Mouse (Mus musculus): Measurements from ENCODE around the gene Cmtm5.
"Not testable (repeated sequence)": the region's sequence is repeated elsewhere in the genome, so short reads cannot be mapped to it uniquely, and the experiment has no call there.

The Cmtm5 gene

DNA sequence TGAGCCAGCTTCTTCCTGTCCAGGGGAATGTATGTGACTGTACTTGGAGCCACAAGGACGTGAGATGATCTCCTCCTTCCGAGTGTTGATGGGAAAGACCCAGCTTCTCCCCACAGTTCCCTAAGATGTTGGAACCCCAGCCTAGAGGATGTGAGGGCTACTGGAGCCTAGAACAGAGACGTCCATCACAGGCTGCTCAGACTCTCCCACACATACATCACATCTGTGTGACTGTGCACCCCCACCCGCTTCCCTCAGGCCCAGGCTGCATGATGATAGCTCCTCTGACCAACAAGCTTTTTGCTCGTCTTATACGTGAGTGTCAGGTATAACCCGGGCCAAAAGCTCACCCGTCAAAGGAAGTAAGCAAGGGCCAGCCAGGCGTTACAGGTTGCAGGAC is 12.7 kb downstream of the Cmtm5 start:
- TF ChIP-seq CTCF (conservative IDR thresholded peaks at IDR 0.05; ENCODE audit: low read length) (no peak), POU5F1 (IDR thresholded peaks at IDR 0.05; ENCODE audit: borderline replicate concordance, low read length) (no peak), NANOG (IDR thresholded peaks at IDR 0.05; ENCODE audit: borderline replicate concordance, low read length) (no peak)
- Histone ChIP-seq H3K27me3 (ENCODE audit: insufficient read depth, low read length) (peaks cover 90% of the 10 kb centered on the region), H3K36me3 (ENCODE audit: insufficient read depth, low read length) (no peaks in the 10 kb centered on the region), H3K4me1 (replicated peaks; ENCODE audit: low read depth, low read length) (peaks cover 8% of the 10 kb centered on the region; the same call in 1 of the 2 replicates), H3K4me3 (replicated peaks; ENCODE audit: low read length) (no peak overlapping the region), H3K9me3 (ENCODE audit: low read length) (peaks cover 13% of the 10 kb centered on the region)

GRCm38 (mm10) chr14:54950493-54950892 is 14.4 kb downstream of the Cmtm5 start:
- H3K9me3 ChIP-seq (ENCODE audit: low read length) = peaks cover 13% of the 10 kb centered on the region
- peak overlapping the region; percentile 39; the same call in 1 of the 2 replicates for H3K4me3 ChIP-seq (replicated peaks; ENCODE audit: low read length)
- H3K4me1 ChIP-seq (replicated peaks; ENCODE audit: low read depth, low read length) = peaks cover 8% of the 10 kb centered on the region; the same call in 1 of the 2 replicates
- TF ChIP-seq NANOG (IDR thresholded peaks at IDR 0.05; ENCODE audit: borderline replicate concordance, low read length) = no peak
- no peak for TF ChIP-seq CTCF (conservative IDR thresholded peaks at IDR 0.05; ENCODE audit: low read length)
- TF ChIP-seq POU5F1 (IDR thresholded peaks at IDR 0.05; ENCODE audit: borderline replicate concordance, low read length) = no peak
- H3K27me3 ChIP-seq (ENCODE audit: insufficient read depth, low read length) = peaks cover 92% of the 10 kb centered on the region
- no peaks in the 10 kb centered on the region for H3K36me3 ChIP-seq (ENCODE audit: insufficient read depth, low read length)

- Histone ChIP-seq H3K4me1 (replicated peaks; ENCODE audit: low read depth, low read length) (peaks cover 7% of the 10 kb centered on the region; the same call in 1 of the 2 replicates), H3K36me3 (ENCODE audit: insufficient read depth, low read length) (no peaks in the 10 kb centered on the region), H3K4me3 (replicated peaks; ENCODE audit: low read length) (no peak overlapping the region), H3K9me3 (ENCODE audit: low read length) (peaks cover 13% of the 10 kb centered on the region), H3K27me3 (ENCODE audit: insufficient read depth, low read length) (peaks cover 84% of the 10 kb centered on the region)
- no peak for TF ChIP-seq POU5F1 (IDR thresholded peaks at IDR 0.05; ENCODE audit: borderline replicate concordance, low read length)
- TF ChIP-seq CTCF (conservative IDR thresholded peaks at IDR 0.05; ENCODE audit: low read length) = no peak
- no peak for TF ChIP-seq NANOG (IDR thresholded peaks at IDR 0.05; ENCODE audit: borderline replicate concordance, low read length)
These were observed 15.5 kb downstream of the Cmtm5 start for GRCm38 (mm10) chr14:54951587-54951986.

DNA sequence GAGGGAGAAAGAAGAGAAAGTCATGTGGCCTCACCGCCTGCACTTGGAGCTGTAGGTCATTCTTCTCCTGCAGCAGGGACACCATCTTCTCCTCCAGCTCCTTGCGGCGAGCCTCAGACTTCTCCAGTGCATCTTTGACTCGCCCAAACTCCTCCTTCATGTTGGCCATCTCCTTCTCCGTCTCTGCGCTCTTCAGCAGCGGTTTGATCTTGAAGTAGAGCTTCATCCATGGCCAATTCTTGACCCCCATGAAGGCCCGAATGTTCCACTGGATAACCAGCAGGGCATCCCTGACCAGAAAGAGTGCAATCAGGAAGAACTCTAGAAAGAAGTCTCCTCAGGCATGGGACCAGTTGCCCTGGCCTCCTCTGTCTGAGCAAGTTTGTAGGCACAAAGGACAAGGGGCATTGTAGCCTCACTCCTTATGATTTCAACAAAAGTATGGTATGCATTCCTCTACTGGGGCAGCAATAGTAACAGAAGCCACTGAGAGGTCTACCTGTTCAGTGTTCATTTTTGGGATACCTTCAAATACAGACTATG is 17.7 kb downstream of the Cmtm5 start:
- no peak for TF ChIP-seq CTCF (conservative IDR thresholded peaks at IDR 0.05; ENCODE audit: low read length)
- no peak for TF ChIP-seq NANOG (IDR thresholded peaks at IDR 0.05; ENCODE audit: borderline replicate concordance, low read length)
- peaks cover 13% of the 10 kb centered on the region for H3K9me3 ChIP-seq (ENCODE audit: low read length)
- H3K4me3 ChIP-seq (replicated peaks; ENCODE audit: low read length) = no peak overlapping the region
- H3K27me3 ChIP-seq (ENCODE audit: insufficient read depth, low read length) = peaks cover 75% of the 10 kb centered on the region
- no peaks in the 10 kb centered on the region for H3K36me3 ChIP-seq (ENCODE audit: insufficient read depth, low read length)
- H3K4me1 ChIP-seq (replicated peaks; ENCODE audit: low read depth, low read length) = peaks cover 4% of the 10 kb centered on the region; the same call in 1 of the 2 replicates

GRCm38 (mm10) chr14:54954474-54954873 is 18.4 kb downstream of the Cmtm5 start:
- no peak for TF ChIP-seq POU5F1 (IDR thresholded peaks at IDR 0.05; ENCODE audit: borderline replicate concordance, low read length)
- no peak for TF ChIP-seq NANOG (IDR thresholded peaks at IDR 0.05; ENCODE audit: borderline replicate concordance, low read length)
- TF ChIP-seq CTCF (conservative IDR thresholded peaks at IDR 0.05; ENCODE audit: low read length) = no peak

GRCm38 (mm10) chr14:54955481-54955880 is 19.4 kb downstream of the Cmtm5 start:
- Histone ChIP-seq H3K36me3 (ENCODE audit: insufficient read depth, low read length) (no peaks in the 10 kb centered on the region), H3K4me1 (replicated peaks; ENCODE audit: low read depth, low read length) (peaks cover 4% of the 10 kb centered on the region; the same call in 1 of the 2 replicates), H3K4me3 (replicated peaks; ENCODE audit: low read length) (no peak overlapping the region), H3K9me3 (ENCODE audit: low read length) (no peaks in the 10 kb centered on the region), H3K27me3 (ENCODE audit: insufficient read depth, low read length) (peaks cover 62% of the 10 kb centered on the region)
- no peak for TF ChIP-seq CTCF (conservative IDR thresholded peaks at IDR 0.05; ENCODE audit: low read length)
- TF ChIP-seq NANOG (IDR thresholded peaks at IDR 0.05; ENCODE audit: borderline replicate concordance, low read length) = no peak
- no peak for TF ChIP-seq POU5F1 (IDR thresholded peaks at IDR 0.05; ENCODE audit: borderline replicate concordance, low read length)

More at GRCm38 (mm10) chr14:54954474-54954873, 18.4 kb downstream of the Cmtm5 start:
- Histone ChIP-seq H3K36me3 (ENCODE audit: insufficient read depth, low read length) (no peaks in the 10 kb centered on the region), H3K4me3 (replicated peaks; ENCODE audit: low read length) (no peak overlapping the region), H3K27me3 (ENCODE audit: insufficient read depth, low read length) (peaks cover 68% of the 10 kb centered on the region), H3K9me3 (ENCODE audit: low read length) (peaks cover 6% of the 10 kb centered on the region), H3K4me1 (replicated peaks; ENCODE audit: low read depth, low read length) (peaks cover 4% of the 10 kb centered on the region; the same call in 1 of the 2 replicates)

GRCm38 (mm10) chr14:54956533-54956932 is 20.5 kb downstream of the Cmtm5 start:
- no peaks in the 10 kb centered on the region for H3K36me3 ChIP-seq (ENCODE audit: insufficient read depth, low read length)
- no peaks in the 10 kb centered on the region for H3K9me3 ChIP-seq (ENCODE audit: low read length)
- H3K4me3 ChIP-seq (replicated peaks; ENCODE audit: low read length) = peak overlapping the region; percentile 57
- peaks cover 4% of the 10 kb centered on the region; the same call in 1 of the 2 replicates for H3K4me1 ChIP-seq (replicated peaks; ENCODE audit: low read depth, low read length)
- H3K27me3 ChIP-seq (ENCODE audit: insufficient read depth, low read length) = peaks cover 61% of the 10 kb centered on the region
- TF ChIP-seq POU5F1 (IDR thresholded peaks at IDR 0.05; ENCODE audit: borderline replicate concordance, low read length) (no peak), CTCF (conservative IDR thresholded peaks at IDR 0.05; ENCODE audit: low read length) (no peak), NANOG (IDR thresholded peaks at IDR 0.05; ENCODE audit: borderline replicate concordance, low read length) (no peak)

DNA sequence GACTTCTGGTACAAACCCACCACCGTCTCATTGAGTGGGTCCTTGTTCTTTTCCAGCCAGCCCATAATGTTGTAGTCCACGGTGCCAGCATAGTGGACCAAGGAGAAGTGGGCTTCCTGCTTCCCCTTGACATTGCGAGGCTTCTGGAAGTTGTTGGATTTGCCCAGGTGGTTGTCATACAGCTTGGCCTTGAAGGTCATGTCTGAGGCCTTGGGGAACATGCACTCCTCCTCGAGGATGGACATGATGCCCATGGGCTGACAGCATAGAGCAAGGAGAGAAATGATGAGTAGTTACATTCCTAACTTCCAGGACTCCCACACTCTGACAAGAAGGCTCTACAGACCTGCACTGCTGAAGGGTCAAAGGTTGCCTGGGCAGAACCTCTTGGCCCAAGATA is 22.4 kb downstream of the Cmtm5 start:
- H3K36me3 ChIP-seq (ENCODE audit: insufficient read depth, low read length) = no peaks in the 10 kb centered on the region
- TF ChIP-seq NANOG (IDR thresholded peaks at IDR 0.05; ENCODE audit: borderline replicate concordance, low read length) (no peak), POU5F1 (IDR thresholded peaks at IDR 0.05; ENCODE audit: borderline replicate concordance, low read length) (no peak), CTCF (conservative IDR thresholded peaks at IDR 0.05; ENCODE audit: low read length) (no peak)
- peaks cover 55% of the 10 kb centered on the region for H3K27me3 ChIP-seq (ENCODE audit: insufficient read depth, low read length)
- peaks cover 4% of the 10 kb centered on the region; the same call in 1 of the 2 replicates for H3K4me1 ChIP-seq (replicated peaks; ENCODE audit: low read depth, low read length)
- no peaks in the 10 kb centered on the region for H3K9me3 ChIP-seq (ENCODE audit: low read length)
- no peak overlapping the region for H3K4me3 ChIP-seq (replicated peaks; ENCODE audit: low read length)

DNA sequence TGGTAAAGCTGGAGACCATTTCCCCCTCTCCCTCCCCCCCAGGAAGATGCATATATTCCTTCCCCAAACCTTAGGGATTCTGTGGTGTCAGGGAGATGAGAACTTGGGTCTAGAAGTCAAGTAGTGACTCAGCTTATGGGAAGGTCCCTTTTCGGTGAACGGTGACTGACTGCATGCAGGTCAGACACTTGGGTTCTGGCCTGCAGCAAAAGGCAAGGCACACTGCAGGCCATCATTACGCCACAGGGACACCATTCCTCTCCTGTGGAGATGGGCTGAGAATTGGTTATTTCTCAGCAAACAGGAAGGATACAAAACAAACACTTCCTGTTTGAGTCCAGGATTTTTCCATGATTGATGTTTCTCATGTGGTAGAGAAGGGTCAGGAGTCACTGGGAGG is 23.1 kb downstream of the Cmtm5 start:
- Histone ChIP-seq H3K4me1 (replicated peaks; ENCODE audit: low read depth, low read length) (peaks cover 4% of the 10 kb centered on the region; the same call in 1 of the 2 replicates), H3K9me3 (ENCODE audit: low read length) (no peaks in the 10 kb centered on the region), H3K4me3 (replicated peaks; ENCODE audit: low read length) (no peak overlapping the region), H3K36me3 (ENCODE audit: insufficient read depth, low read length) (no peaks in the 10 kb centered on the region), H3K27me3 (ENCODE audit: insufficient read depth, low read length) (peaks cover 54% of the 10 kb centered on the region)
- TF ChIP-seq POU5F1 (IDR thresholded peaks at IDR 0.05; ENCODE audit: borderline replicate concordance, low read length) (no peak), CTCF (conservative IDR thresholded peaks at IDR 0.05; ENCODE audit: low read length) (no peak), NANOG (IDR thresholded peaks at IDR 0.05; ENCODE audit: borderline replicate concordance, low read length) (no peak)

- not testable (repeated sequence) for H3K4me3 ChIP-seq (replicated peaks; ENCODE audit: low read length); H3K9me3 ChIP-seq (ENCODE audit: low read length); H3K36me3 ChIP-seq (ENCODE audit: insufficient read depth, low read length); H3K4me1 ChIP-seq (replicated peaks; ENCODE audit: low read depth, low read length)
- H3K27me3 ChIP-seq (ENCODE audit: insufficient read depth, low read length) = peaks cover 59% of the 10 kb centered on the region
These were observed 24.0 kb downstream of the Cmtm5 start for GRCm38 (mm10) chr14:54959853-54960613.
